Mouse (Mus musculus): Measurements from ENCODE around the gene Txndc12. TPM values are rescaled to one million over a fixed set of nuclear protein-coding genes. Genes with fewer than 3 reads are reported as not detected.

Txndc12 gene
- total and polyA plus RNA-seq, 3 experiments: 45.5 to 62.3 (median 52.7) TPM

- dilution Hi-C loops (cut with MboI; ENCODE audit: extremely low pct_ligation_motif_present, extremely low pct_unique_long_range_greater_than_20kb, low sequenced_read_pairs) (no loop called here), in situ Hi-C loops (cut with MboI; ENCODE audit: low pct_ligation_motif_present, low pct_unique_long_range_greater_than_20kb, low sequenced_read_pairs) (no loop called here)
- no peak for DNase-seq (ENCODE audit: extremely low read depth)
- Histone ChIP-seq H3K4me2 (ENCODE audit: insufficient read depth, low read depth, poor library complexity, severe bottlenecking) (no peak overlapping the region), H3K9me3 (replicated peaks; ENCODE audit: low read length) (no peaks in the 10 kb centered on the region), H3K79me2 (replicated peaks; ENCODE audit: control insufficient read depth, extremely low read depth, insufficient read depth, poor library complexity, severe bottlenecking) (peaks cover 14% of the 10 kb centered on the region), H3K4me3 (replicated peaks in 1 of 3; ENCODE audit: low read depth in 2 of 3, low read length in 2 of 3, poor library complexity in 1 of 3) (no peak overlapping the region), H3K4me1 (ENCODE audit: control insufficient read depth in 1 of 2, insufficient read depth in 2 of 2) (peaks cover 0 to 9% of the 10 kb centered on the region in 2 experiments; a peak in 2 of 4 replicates), H3K27ac (ENCODE audit: insufficient read depth, low read depth) (no peak overlapping the region), H3K27me3 (replicated peaks) (no peaks in the 10 kb centered on the region), H3K36me3 (replicated peaks in 1 of 2; ENCODE audit: control insufficient read depth in 1 of 2, insufficient read depth in 1 of 2, low read length in 1 of 2) (peaks cover 0 to 27% of the 10 kb centered on the region in 2 experiments), H3K9ac (ENCODE audit: insufficient read depth, low read depth) (no peak overlapping the region)
- TF ChIP-seq USF1 (IDR thresholded peaks at IDR 0.05; ENCODE audit: low read depth, low read length) (no peak), NELFE (IDR thresholded peaks at IDR 0.05; ENCODE audit: low read depth, low read length) (no peak), ELF1 (IDR thresholded peaks at IDR 0.05; ENCODE audit: low read depth, low read length) (no peak), EP300 (IDR thresholded peaks at IDR 0.05; ENCODE audit: low read length) (no peak), IRF4 (IDR thresholded peaks at IDR 0.05; ENCODE audit: low read depth, low read length) (no peak), BHLHE40 (IDR thresholded peaks at IDR 0.05; ENCODE audit: low read depth, low read length) (no peak), ZMIZ1 (IDR thresholded peaks at IDR 0.05; ENCODE audit: low read depth, low read length) (no peak), KAT2A (IDR thresholded peaks at IDR 0.05; ENCODE audit: insufficient replicate concordance, low read length) (no peak), USF2 (conservative IDR thresholded peaks at IDR 0.05; ENCODE audit: low read depth, low read length) (no peak), SMC3 (IDR thresholded peaks at IDR 0.05; ENCODE audit: low read depth, low read length) (no peak), CHD2 (IDR thresholded peaks at IDR 0.05; ENCODE audit: low read length) (no peak), TBP (conservative IDR thresholded peaks at IDR 0.05; ENCODE audit: low read depth, low read length) (no peak), PAX5 (IDR thresholded peaks at IDR 0.05; ENCODE audit: low read length) (no peak), CHD1 (IDR thresholded peaks at IDR 0.05; ENCODE audit: low read depth, low read length) (no peak), MAZ (IDR thresholded peaks at IDR 0.05; ENCODE audit: low read depth, low read length) (no peak), ZNF384 (IDR thresholded peaks at IDR 0.05; ENCODE audit: low read depth, low read length) (no peak)
Measured at GRCm38 (mm10) chr4:108841920-108842578, 7.6 kb downstream of the Txndc12 start.

DNA sequence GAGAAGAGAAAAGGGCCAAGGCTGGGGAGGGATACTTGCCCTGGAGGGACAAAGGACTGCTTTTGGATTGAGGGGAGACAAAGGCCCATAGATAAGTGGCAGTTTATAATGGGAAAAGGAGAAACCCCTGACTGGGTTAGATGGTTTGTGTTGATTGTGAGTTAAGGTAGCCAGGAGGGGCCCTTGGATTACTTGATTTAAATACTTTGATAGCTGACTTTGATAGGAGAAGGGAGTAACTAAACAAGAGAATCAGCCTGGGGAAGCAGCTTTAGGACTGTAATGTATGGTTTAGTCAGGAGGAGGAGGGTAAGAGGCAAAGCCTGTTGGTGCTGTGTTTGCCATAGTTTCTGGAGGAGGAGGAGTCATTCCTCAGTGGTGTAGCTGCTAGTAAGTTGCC lies 8.9 kb downstream of the Txndc12 start:
- TF ChIP-seq MAFK (IDR thresholded peaks at IDR 0.05; ENCODE audit: insufficient replicate concordance, low read length): no peak
- no peak for TF ChIP-seq ZC3H11A (IDR thresholded peaks at IDR 0.05; ENCODE audit: low read depth, low read length)
- no peak for TF ChIP-seq NRF1 (IDR thresholded peaks at IDR 0.05; ENCODE audit: low read depth, low read length)
- TF ChIP-seq BHLHE40 (IDR thresholded peaks at IDR 0.05; ENCODE audit: low read depth, low read length): no peak
- no peak for TF ChIP-seq MAZ (IDR thresholded peaks at IDR 0.05; ENCODE audit: low read depth, low read length)
- TF ChIP-seq JUN (IDR thresholded peaks at IDR 0.05; ENCODE audit: insufficient read depth, low read depth, low read length): no peak
- no peak for TF ChIP-seq MEF2A (IDR thresholded peaks at IDR 0.05; ENCODE audit: borderline replicate concordance, low read depth, low read length)
- no peak for TF ChIP-seq POLR2A (IDR thresholded peaks at IDR 0.05; ENCODE audit: low read depth, low read length)
- TF ChIP-seq USF1 (IDR thresholded peaks at IDR 0.05; ENCODE audit: low read depth, low read length): no peak
- TF ChIP-seq IRF4 (IDR thresholded peaks at IDR 0.05; ENCODE audit: low read depth, low read length): no peak
- no peak for TF ChIP-seq ELF1 (IDR thresholded peaks at IDR 0.05; ENCODE audit: low read depth, low read length)
- TF ChIP-seq ETS1 (conservative IDR thresholded peaks at IDR 0.05; ENCODE audit: low read depth, low read length): no peak
- no peak for TF ChIP-seq TCF12 (IDR thresholded peaks at IDR 0.05; ENCODE audit: low read depth, low read length)
- no peak for TF ChIP-seq PAX5 (IDR thresholded peaks at IDR 0.05; ENCODE audit: low read length)
- TF ChIP-seq CHD1 (IDR thresholded peaks at IDR 0.05; ENCODE audit: low read depth, low read length): no peak
- H3K27ac ChIP-seq (ENCODE audit: insufficient read depth, low read depth): no peak overlapping the region
- H3K36me3 ChIP-seq (replicated peaks in 1 of 2; ENCODE audit: control insufficient read depth in 1 of 2, insufficient read depth in 1 of 2, low read length in 1 of 2): peaks cover 0 to 19% of the 10 kb centered on the region in 2 experiments
- no peak for DNase-seq (ENCODE audit: extremely low read depth)
- H3K9ac ChIP-seq (ENCODE audit: insufficient read depth, low read depth): no peak overlapping the region
- H3K4me2 ChIP-seq (ENCODE audit: insufficient read depth, low read depth, poor library complexity, severe bottlenecking): no peak overlapping the region
- H3K9me3 ChIP-seq (replicated peaks; ENCODE audit: low read length): no peaks in the 10 kb centered on the region
- H3K27me3 ChIP-seq (replicated peaks): no peaks in the 10 kb centered on the region
- dilution Hi-C loops (cut with MboI; ENCODE audit: extremely low pct_ligation_motif_present, extremely low pct_unique_long_range_greater_than_20kb, low sequenced_read_pairs): no loop called here
- peaks cover 17% of the 10 kb centered on the region for H3K79me2 ChIP-seq (replicated peaks; ENCODE audit: control insufficient read depth, extremely low read depth, insufficient read depth, poor library complexity, severe bottlenecking)
- H3K4me3 ChIP-seq (replicated peaks in 1 of 3; ENCODE audit: low read depth in 2 of 3, low read length in 2 of 3, poor library complexity in 1 of 3): no peak overlapping the region
- peaks cover 0 to 3% of the 10 kb centered on the region in 2 experiments; a peak in 2 of 4 replicates for H3K4me1 ChIP-seq (ENCODE audit: control insufficient read depth in 1 of 2, insufficient read depth in 2 of 2)
- in situ Hi-C loops (cut with MboI; ENCODE audit: low pct_ligation_motif_present, low pct_unique_long_range_greater_than_20kb, low sequenced_read_pairs): no loop called here

Data from CH12.LX (cell line).